Mouse (Mus musculus) E14TG2a.4 (cell line): ENCODE measurements around the gene Rps6ka5.

Experiments used
- CTCF ChIP-seq: conservative IDR thresholded peaks from 2 replicates; pipeline ENCODE4 v1.5.1; 2014; ENCODE audit warnings: low read length
- NANOG ChIP-seq: IDR thresholded peaks from 2 replicates; pipeline ENCODE4 v1.6.1; 2014; ENCODE audit warnings: borderline replicate concordance, low read length, mixed read lengths

DNA sequence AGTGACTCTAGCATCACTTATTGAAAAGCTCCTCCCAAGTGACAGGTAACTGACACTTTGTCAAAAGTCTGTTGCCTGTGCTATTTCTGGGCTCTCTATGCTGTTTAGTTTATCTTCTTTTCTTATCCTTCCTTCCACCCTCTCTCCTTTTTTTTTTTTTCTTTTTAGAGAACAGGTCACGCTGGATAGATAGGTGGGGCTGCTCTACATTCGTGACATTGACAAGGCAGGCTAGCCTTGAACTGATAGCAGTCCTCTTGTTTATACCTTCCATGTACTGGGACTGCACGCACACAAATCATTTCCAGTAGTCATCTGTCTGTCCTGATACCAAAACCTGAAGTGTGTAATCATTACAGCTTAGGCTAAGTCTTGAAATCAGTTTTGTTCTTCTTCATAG, 132.1 kb downstream of the Rps6ka5 start:
- TF ChIP-seq CTCF (no peak), NANOG (no peak)
